Mouse (Mus musculus) midbrain, embryonic 13.5 days (tissue): ENCODE measurements around the gene Xpo1. TPM values are rescaled to one million over a fixed set of nuclear protein-coding genes. Genes with fewer than 3 reads are reported as not detected.
"Not testable (repeated sequence)": the region's sequence is repeated elsewhere in the genome, so short reads cannot be mapped to it uniquely, and the experiment has no call there.

Experiments
- ATAC-seq: fragments of 200-750 bp; cut with Nextera tagmentation; 2 replicates; pipeline ENCODE4 v1.8.0; 2017; ENCODE audit warnings: mild to moderate bottlenecking, moderate TSS enrichment, moderate library complexity
- H3K27ac ChIP-seq: fragments of 300-500 bp; sonication (generic); 2 replicates; pipeline ENCODE4 v1.5.1; 2015; ENCODE audit warnings: inconsistent platforms, mild to moderate bottlenecking, moderate library complexity
- H3K27me3 ChIP-seq: fragments of 300-500 bp; sonication (generic); 2 replicates; pipeline ENCODE4 v1.6.1; 2015; ENCODE audit warnings: mild to moderate bottlenecking, inconsistent platforms
- H3K36me3 ChIP-seq: fragments of 300-500 bp; sonication (generic); 2 replicates; pipeline ENCODE4 v1.6.1; 2015; ENCODE audit warnings: mild to moderate bottlenecking, inconsistent platforms
- H3K4me1 ChIP-seq: fragments of 300-500 bp; sonication (generic); replicated peaks from 2 replicates; pipeline ENCODE4 v1.6.1; 2015; ENCODE audit warnings: inconsistent platforms
- H3K4me2 ChIP-seq: fragments of 300-500 bp; sonication (generic); replicated peaks from 2 replicates; pipeline ENCODE4 v1.6.1; 2015; ENCODE audit warnings: moderate library complexity, mild to moderate bottlenecking, inconsistent platforms
- H3K4me3 ChIP-seq: fragments of 300-500 bp; sonication (generic); replicated peaks from 2 replicates; pipeline ENCODE4 v1.5.1; 2015; ENCODE audit warnings: mild to moderate bottlenecking, inconsistent platforms
- H3K9ac ChIP-seq: fragments of 300-500 bp; sonication (generic); replicated peaks from 2 replicates; pipeline ENCODE4 v1.6.1; 2015; ENCODE audit warnings: mild to moderate bottlenecking, inconsistent platforms
- H3K9me3 ChIP-seq: fragments of 300-500 bp; sonication (generic); 2 replicates; pipeline ENCODE4 v1.6.1; 2016; ENCODE audit warnings: mild to moderate bottlenecking, inconsistent platforms
- WGBS: fragments of 180-500 bp; shearing (Covaris S2); methylation state at CpG from one replicate; pipeline ENCODE4 v1.1.7; 2015; 5-methylcytosine and 5-hydroxymethylcytosine counted together
- polyA plus RNA-seq: library from polyadenylated mRNA; unstranded; fragments of >200 nt; fragmentation: Nextera tagmentation; extraction: Ambion mirVana; gene quantifications from 2 replicates; pipeline ENCODE4 v1.2.1, GENCODE M21; 2015

Xpo1 gene
- polyA plus RNA-seq, 1 experiment from 2014 or later = 89.4 TPM

- WGBS = 80% methylated on average over 1 of the region's 1 CpGs
- Histone ChIP-seq H3K4me1 (peaks cover 25% of the 10 kb centered on the region), H3K9me3 (no peaks in the 10 kb centered on the region), H3K9ac (no peak overlapping the region), H3K36me3 (peaks cover 22% of the 10 kb centered on the region), H3K27me3 (no peaks in the 10 kb centered on the region), H3K4me3 (no peak overlapping the region), H3K27ac (no peak overlapping the region), H3K4me2 (0 out of 2 replicates have a peak overlapping the region, but pooled peaks have one; percentile 32)
- no peak for ATAC-seq
These were observed 3.6 kb downstream of the Xpo1 start for GRCm38 (mm10) chr11:23259481-23259880.

GRCm38 (mm10) chr11:23260186-23260585 is 4.3 kb downstream of the Xpo1 start:
- 95% methylated on average over 1 of the region's 1 CpGs for WGBS
- no peak overlapping the region for H3K4me3 ChIP-seq
- H3K4me1 ChIP-seq = peaks cover 25% of the 10 kb centered on the region
- H3K4me2 ChIP-seq = no peak overlapping the region
- ATAC-seq = no peak
- peaks cover 27% of the 10 kb centered on the region for H3K36me3 ChIP-seq
- no peak overlapping the region for H3K9ac ChIP-seq
- no peak overlapping the region for H3K27ac ChIP-seq
- no peaks in the 10 kb centered on the region for H3K9me3 ChIP-seq
- no peaks in the 10 kb centered on the region for H3K27me3 ChIP-seq

GRCm38 (mm10) chr11:23261490-23261889 is 5.6 kb downstream of the Xpo1 start:
- Histone ChIP-seq H3K27me3 (no peaks in the 10 kb centered on the region), H3K27ac (no peak overlapping the region), H3K9me3 (no peaks in the 10 kb centered on the region), H3K4me3 (no peak overlapping the region), H3K4me2 (no peak overlapping the region), H3K36me3 (peaks cover 31% of the 10 kb centered on the region), H3K4me1 (peaks cover 25% of the 10 kb centered on the region), H3K9ac (no peak overlapping the region)
- no peak for ATAC-seq
- WGBS = 82% methylated on average over 3 of the region's 3 CpGs

GRCm38 (mm10) chr11:23264949-23265348 is 9.1 kb downstream of the Xpo1 start:
- ATAC-seq = no peak
- H3K4me1 ChIP-seq = 0 out of 2 replicates have a peak, but pooled peaks cover 3% of the 10 kb centered on the region
- H3K36me3 ChIP-seq = peaks cover 43% of the 10 kb centered on the region
- no peak overlapping the region for H3K27ac ChIP-seq
- H3K9me3 ChIP-seq = no peaks in the 10 kb centered on the region
- no peaks in the 10 kb centered on the region for H3K27me3 ChIP-seq
- H3K4me3 ChIP-seq = no peak overlapping the region
- H3K4me2 ChIP-seq = no peak overlapping the region
- H3K9ac ChIP-seq = no peak overlapping the region

- no peak overlapping the region for H3K27ac ChIP-seq
These were observed 16.2 kb downstream of the Xpo1 start for GRCm38 (mm10) chr11:23271770-23272724.

GRCm38 (mm10) chr11:23275780-23276179 is 19.9 kb downstream of the Xpo1 start:
- Histone ChIP-seq H3K4me1 (no peaks in the 10 kb centered on the region), H3K4me2 (no peak overlapping the region), H3K4me3 (no peak overlapping the region), H3K27ac (no peak overlapping the region), H3K27me3 (no peaks in the 10 kb centered on the region), H3K9me3 (no peaks in the 10 kb centered on the region), H3K9ac (no peak overlapping the region), H3K36me3 (peaks cover 69% of the 10 kb centered on the region)
- ATAC-seq = no peak
- 86% methylated on average over 3 of the region's 3 CpGs for WGBS

More at GRCm38 (mm10) chr11:23271770-23272724, 16.2 kb downstream of the Xpo1 start:
- H3K9ac ChIP-seq = no peak overlapping the region
- no peaks in the 10 kb centered on the region for H3K9me3 ChIP-seq
- H3K4me3 ChIP-seq = no peak overlapping the region
- H3K4me1 ChIP-seq = no peaks in the 10 kb centered on the region
- H3K27me3 ChIP-seq = no peaks in the 10 kb centered on the region
- H3K36me3 ChIP-seq = peaks cover 53% of the 10 kb centered on the region
- H3K4me2 ChIP-seq = no peak overlapping the region
- whole genome bisulfite sequencing = 78% methylated on average over 4 of the region's 4 CpGs
- peak; percentile 40; the same call in 1 of the 2 replicates for ATAC-seq

- Histone ChIP-seq H3K9me3 (no peaks in the 10 kb centered on the region), H3K4me3 (no peak overlapping the region), H3K9ac (no peak overlapping the region), H3K27me3 (no peaks in the 10 kb centered on the region), H3K36me3 (peaks cover 81% of the 10 kb centered on the region), H3K27ac (no peak overlapping the region), H3K4me2 (no peak overlapping the region), H3K4me1 (no peaks in the 10 kb centered on the region)
- 95% methylated on average over 4 of the region's 4 CpGs for WGBS
- ATAC-seq = no peak
These were observed 28.6 kb downstream of the Xpo1 start for GRCm38 (mm10) chr11:23284469-23284868.

GRCm38 (mm10) chr11:23288866-23289265 is 33.0 kb downstream of the Xpo1 start:
- not testable (repeated sequence) for H3K27me3 ChIP-seq, H3K4me2 ChIP-seq, H3K9me3 ChIP-seq, H3K4me1 ChIP-seq, H3K9ac ChIP-seq, ATAC-seq, H3K4me3 ChIP-seq, H3K27ac ChIP-seq
- 93% methylated on average over 4 of the region's 4 CpGs for whole genome bisulfite sequencing
- peaks cover 82% of the 10 kb centered on the region for H3K36me3 ChIP-seq

GRCm38 (mm10) chr11:23297379-23297778 is 41.5 kb downstream of the Xpo1 start:
- H3K36me3 ChIP-seq = peaks cover 56% of the 10 kb centered on the region
- no peaks in the 10 kb centered on the region for H3K27me3 ChIP-seq
- H3K4me1 ChIP-seq = no peaks in the 10 kb centered on the region
- no peak overlapping the region for H3K9ac ChIP-seq
- 94% methylated on average over 2 of the region's 2 CpGs for WGBS
- no peak for ATAC-seq
- no peaks in the 10 kb centered on the region for H3K9me3 ChIP-seq
- no peak overlapping the region for H3K4me2 ChIP-seq
- H3K4me3 ChIP-seq = no peak overlapping the region
- no peak overlapping the region for H3K27ac ChIP-seq

- Histone ChIP-seq H3K9me3 (no peaks in the 10 kb centered on the region), H3K27me3 (no peaks in the 10 kb centered on the region), H3K27ac (no peak overlapping the region), H3K4me2 (no peak overlapping the region), H3K4me3 (no peak overlapping the region), H3K36me3 (peaks cover 46% of the 10 kb centered on the region), H3K4me1 (no peaks in the 10 kb centered on the region), H3K9ac (no peak overlapping the region)
- 92% methylated on average over 2 of the region's 2 CpGs for WGBS
- ATAC-seq = no peak
These were observed 42.5 kb downstream of the Xpo1 start for GRCm38 (mm10) chr11:23298301-23298700.

- 94% methylated on average over 1 of the region's 1 CpGs for WGBS
- H3K27ac ChIP-seq = no peak overlapping the region
- H3K9ac ChIP-seq = no peak overlapping the region
- no peak overlapping the region for H3K4me3 ChIP-seq
- no peaks in the 10 kb centered on the region for H3K9me3 ChIP-seq
- no peak for ATAC-seq
- no peaks in the 10 kb centered on the region for H3K4me1 ChIP-seq
- no peaks in the 10 kb centered on the region for H3K27me3 ChIP-seq
- H3K36me3 ChIP-seq = peaks cover 33% of the 10 kb centered on the region
- no peak overlapping the region for H3K4me2 ChIP-seq
These were observed 44.1 kb downstream of the Xpo1 start for GRCm38 (mm10) chr11:23299910-23300309.

GRCm38 (mm10) chr11:23303126-23303525 is 47.3 kb downstream of the Xpo1 start:
- no peak overlapping the region for H3K4me2 ChIP-seq
- no peak for ATAC-seq
- H3K9me3 ChIP-seq = no peaks in the 10 kb centered on the region
- H3K36me3 ChIP-seq = peaks cover 5% of the 10 kb centered on the region; the same call in 1 of the 2 replicates
- no peak overlapping the region for H3K9ac ChIP-seq
- WGBS = 81% methylated on average over 1 of the region's 1 CpGs
- H3K4me3 ChIP-seq = no peak overlapping the region
- no peaks in the 10 kb centered on the region for H3K27me3 ChIP-seq
- no peak overlapping the region for H3K27ac ChIP-seq
- peaks cover 3% of the 10 kb centered on the region for H3K4me1 ChIP-seq
